Comparison of ENCODE assay signal across 21 mouse cellular contexts in the genomic region with DNA sequence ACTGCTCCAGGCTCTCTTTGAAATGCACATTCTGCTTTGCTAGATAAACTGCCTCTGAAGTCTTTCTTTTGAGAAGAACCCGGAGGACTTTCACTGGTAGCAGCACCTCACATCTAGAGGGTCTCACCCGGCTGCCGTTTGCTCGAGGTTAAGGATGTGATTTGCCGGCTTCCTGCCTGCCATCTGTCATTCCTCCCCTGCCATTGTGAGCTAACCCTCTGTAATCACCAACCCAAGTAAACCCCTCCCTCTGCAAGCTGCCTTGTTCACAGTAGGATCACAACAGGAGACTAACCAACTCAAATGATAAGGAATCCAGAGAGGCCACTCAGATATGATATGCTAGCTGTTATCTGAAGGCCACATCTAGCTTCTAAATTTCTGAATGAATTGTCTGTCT. TPM values are rescaled to one million over a fixed set of nuclear protein-coding genes. Genes with fewer than 3 reads are reported as not detected.
A peak's percentile ranks its signal among the peaks of the same experiment; 100 is the strongest.
DNase-seq lines count a peak whose midpoint lies in the region; ATAC-seq lines count a peak whose summit lies in the region.
"Had no signal": no experiment of that assay in that cellular context is flagged by ENCODE, and none has a peak within 500 bp of the region (broad histone marks: within the 10 kb centered on the region; RNA-seq: fewer than 3 reads in every experiment).

No protein-coding gene starts in this region.

- no peak overlapping the region for H3K4me3 ChIP-seq in forebrain, embryonic 13.5 days
- no peak overlapping the region for H3K4me3 ChIP-seq in forebrain, embryonic 15.5 days
- H3K4me3 ChIP-seq in midbrain, embryonic 13.5 days (replicated peaks): no peak overlapping the region
- no peak overlapping the region for H3K4me3 ChIP-seq in midbrain, embryonic 11.5 days (ENCODE audit: low read depth, low read length)
- H3K4me3 ChIP-seq: embryonic facial prominence, embryonic 10.5 days; embryonic facial prominence, embryonic 13.5 days; erythroblast, embryonic 14.5 days; forebrain, embryonic 12.5 days; heart, adult 2 months; heart, embryonic 10.5 days; heart, embryonic 13.5 days; hindbrain, embryonic 15.5 days had no signal

- H3K27ac ChIP-seq in forebrain, embryonic 13.5 days: no peak overlapping the region
- H3K27ac ChIP-seq in forebrain, embryonic 15.5 days (replicated peaks): no peak overlapping the region
- H3K27ac ChIP-seq in midbrain, embryonic 13.5 days: peak overlapping the region; percentile 10; the same call in 1 of the 2 replicates
- no peak overlapping the region for H3K27ac ChIP-seq in midbrain, embryonic 11.5 days (ENCODE audit: low read depth, low read length)
- H3K27ac ChIP-seq: embryonic facial prominence, embryonic 10.5 days; embryonic facial prominence, embryonic 13.5 days; forebrain, embryonic 12.5 days; heart, adult 2 months; heart, embryonic 10.5 days; heart, embryonic 13.5 days; hindbrain, embryonic 15.5 days had no signal

- 54% methylated on average over 5 of the region's 5 CpGs for WGBS in forebrain, embryonic 13.5 days
- 61% methylated on average over 5 of the region's 5 CpGs for WGBS in forebrain, embryonic 15.5 days
- 46% methylated on average over 5 of the region's 5 CpGs for WGBS in midbrain, embryonic 13.5 days
- 74% methylated on average over 5 of the region's 5 CpGs for WGBS in midbrain, embryonic 11.5 days

- no peak overlapping the region for H3K4me2 ChIP-seq in forebrain, embryonic 13.5 days
- no peak overlapping the region for H3K4me2 ChIP-seq in forebrain, embryonic 15.5 days (replicated peaks)
- H3K4me2 ChIP-seq in midbrain, embryonic 13.5 days (replicated peaks): no peak overlapping the region
- H3K4me2 ChIP-seq in midbrain, embryonic 11.5 days: no peak overlapping the region
- H3K4me2 ChIP-seq: embryonic facial prominence, embryonic 13.5 days; forebrain, embryonic 12.5 days; heart, embryonic 13.5 days; hindbrain, embryonic 15.5 days had no signal

- H3K9ac ChIP-seq in forebrain, embryonic 13.5 days: no peak overlapping the region
- H3K9ac ChIP-seq in forebrain, embryonic 15.5 days (replicated peaks): no peak overlapping the region
- no peak overlapping the region for H3K9ac ChIP-seq in midbrain, embryonic 13.5 days (replicated peaks)
- no peak overlapping the region for H3K9ac ChIP-seq in midbrain, embryonic 11.5 days (ENCODE audit: low read length)
- H3K9ac ChIP-seq: embryonic facial prominence, embryonic 13.5 days; forebrain, embryonic 12.5 days; heart, embryonic 13.5 days; hindbrain, embryonic 15.5 days had no signal

- H3K9me3 ChIP-seq in forebrain, embryonic 13.5 days (replicated peaks): no peaks in the 10 kb centered on the region
- no peaks in the 10 kb centered on the region for H3K9me3 ChIP-seq in forebrain, embryonic 15.5 days
- peaks cover 5% of the 10 kb centered on the region; the same call in 1 of the 2 replicates for H3K9me3 ChIP-seq in midbrain, embryonic 13.5 days
- no peaks in the 10 kb centered on the region for H3K9me3 ChIP-seq in midbrain, embryonic 11.5 days (ENCODE audit: control insufficient read depth, low read length)
- H3K9me3 ChIP-seq: forebrain, embryonic 12.5 days; hindbrain, embryonic 15.5 days had no signal

- DNase-seq in midbrain, embryonic 11.5 days (ENCODE audit: low spot score, missing footprints): no peak
- peak; percentile 51 for DNase-seq in retina, postnatal 1 day
- no peak for DNase-seq in retina, embryonic 14.5 days (ENCODE audit: low spot score)
- DNase-seq in induced T-regulatory cell, adult 2 months (ENCODE audit: low read depth): peak; percentile 17
- DNase-seq in lung, postnatal 10 days: no peak
- DNase-seq: adrenal gland, adult 8-10 months; cerebellum, adult 18-20 months; cerebellum, adult 9-10 months; gastrocnemius, postnatal 36 days; heart, adult 2 months had no signal

- ATAC-seq in forebrain, embryonic 13.5 days: 0 out of 2 replicates have a peak, but pooled peaks have one; percentile 6
- no peak for ATAC-seq in forebrain, embryonic 15.5 days (replicated peaks)
- no peak for ATAC-seq in midbrain, embryonic 13.5 days
- no peak for ATAC-seq in midbrain, embryonic 11.5 days (ENCODE audit: low FRiP score)
- ATAC-seq: inflammation-experienced regulatory T-cells, adult 6 months had no signal

- no peaks in the 10 kb centered on the region for H3K4me1 ChIP-seq in forebrain, embryonic 13.5 days
- no peaks in the 10 kb centered on the region for H3K4me1 ChIP-seq in forebrain, embryonic 15.5 days
- H3K4me1 ChIP-seq in midbrain, embryonic 13.5 days (replicated peaks): no peaks in the 10 kb centered on the region
- no peaks in the 10 kb centered on the region for H3K4me1 ChIP-seq in midbrain, embryonic 11.5 days (ENCODE audit: control insufficient read depth, insufficient read depth, low read length)
- H3K4me1 ChIP-seq: embryonic facial prominence, embryonic 10.5 days; embryonic facial prominence, embryonic 13.5 days; heart, embryonic 10.5 days; heart, embryonic 13.5 days had no signal

- H3K27me3 ChIP-seq in forebrain, embryonic 13.5 days: no peaks in the 10 kb centered on the region
- H3K27me3 ChIP-seq in forebrain, embryonic 15.5 days: no peaks in the 10 kb centered on the region
- no peaks in the 10 kb centered on the region for H3K27me3 ChIP-seq in midbrain, embryonic 13.5 days
- no peaks in the 10 kb centered on the region for H3K27me3 ChIP-seq in midbrain, embryonic 11.5 days (ENCODE audit: control insufficient read depth, insufficient read depth, low read length)
- H3K27me3 ChIP-seq: embryonic facial prominence, embryonic 13.5 days; forebrain, embryonic 12.5 days; heart, embryonic 13.5 days; hindbrain, embryonic 15.5 days had no signal

- H3K36me3 ChIP-seq in forebrain, embryonic 13.5 days (ENCODE audit: poor library complexity, severe bottlenecking): peaks cover 84% of the 10 kb centered on the region
- peaks cover 48% of the 10 kb centered on the region for H3K36me3 ChIP-seq in forebrain, embryonic 15.5 days
- H3K36me3 ChIP-seq in midbrain, embryonic 13.5 days: peaks cover 73% of the 10 kb centered on the region
- H3K36me3 ChIP-seq in midbrain, embryonic 11.5 days (ENCODE audit: control insufficient read depth, insufficient read depth, low read length): peaks cover 11% of the 10 kb centered on the region

RNA-seq across cellular contexts. Expression of a gene that starts 53.6 kb away (rescaled TPM):
- polyA plus RNA-seq in forebrain, embryonic 13.5 days (2015; fragmentation: Nextera tagmentation; extraction: Ambion mirVana): 101 and 102 TPM in 2 replicates
- 100 and 101 TPM in 2 replicates for polyA plus RNA-seq in forebrain, embryonic 15.5 days (2015; fragmentation: Nextera tagmentation; extraction: Ambion mirVana)
- polyA plus RNA-seq in midbrain, embryonic 13.5 days (2015; fragmentation: Nextera tagmentation; extraction: Ambion mirVana): 109 and 116 TPM in 2 replicates
- 140 and 150 TPM in 2 replicates for polyA plus RNA-seq in midbrain, embryonic 11.5 days (2014; fragmentation: Nextera tagmentation; extraction: Ambion mirVana)
- polyA plus RNA-seq: erythroblast, embryonic 14.5 days had no signal

Comparison
In these comparisons a context has a peak if more than half of its experiments do, and no peak if none do; other contexts are left out.
1. DNase-seq: peak in retina, postnatal 1 day (single experiment) and induced T-regulatory cell, adult 2 months (single experiment); none in midbrain, embryonic 11.5 days (single experiment), retina, embryonic 14.5 days (single experiment) and lung, postnatal 10 days (single experiment).